Mouse (Mus musculus) limb, embryonic 14.5 days (tissue): ENCODE results near the gene Asb15. TPM values are rescaled to one million over a fixed set of nuclear protein-coding genes. Genes with fewer than 3 reads are reported as not detected.

ENCODE experiments used
- ATAC-seq: fragments of 200-750 bp; cut with Nextera tagmentation; 2 replicates; pipeline ENCODE4 v1.8.0; 2017; ENCODE audit warnings: low read depth, moderate number of reproducible peaks, moderate TSS enrichment; ENCODE audit not compliant: low FRiP score
- DNase-seq: peaks from one replicate; pipeline ENCODE4 v3.0.0-alpha.2; 2015; ENCODE audit warnings: low spot score
- H3K27ac ChIP-seq: fragments of 300-500 bp; sonication (generic); replicated peaks from 2 replicates; pipeline ENCODE4 v1.5.1; 2014; ENCODE audit warnings: low read depth, mild to moderate bottlenecking, low read length, moderate library complexity, mixed read lengths
- H3K27me3 ChIP-seq: fragments of 300-500 bp; sonication (generic); 2 replicates; pipeline ENCODE4 v1.6.1; 2014; ENCODE audit warnings: low read length, mixed read lengths; ENCODE audit not compliant: control insufficient read depth, insufficient read depth
- H3K36me3 ChIP-seq: fragments of 300-500 bp; sonication (generic); 2 replicates; pipeline ENCODE4 v1.6.1; 2014; ENCODE audit warnings: mild to moderate bottlenecking, low read length, moderate library complexity, mixed read lengths; ENCODE audit not compliant: control insufficient read depth, insufficient read depth
- H3K4me1 ChIP-seq: fragments of 300-500 bp; sonication (generic); 2 replicates; pipeline ENCODE4 v1.6.1; 2014; ENCODE audit warnings: antibody characterized with exemption, low read length, mixed read lengths; ENCODE audit not compliant: control insufficient read depth, insufficient read depth
- H3K4me2 ChIP-seq: fragments of 300-500 bp; sonication (generic); replicated peaks from 2 replicates; pipeline ENCODE4 v1.6.1; 2014; ENCODE audit warnings: low read depth, mild to moderate bottlenecking, low read length, moderate library complexity; ENCODE audit not compliant: severe bottlenecking
- H3K4me3 ChIP-seq: fragments of 300-500 bp; sonication (generic); replicated peaks from 2 replicates; pipeline ENCODE4 v1.5.1; 2014; ENCODE audit warnings: low read length
- H3K9ac ChIP-seq: fragments of 300-500 bp; sonication (generic); 2 replicates; pipeline ENCODE4 v1.6.1; 2014; ENCODE audit warnings: mild to moderate bottlenecking, low read depth, low read length, moderate library complexity; ENCODE audit not compliant: severe bottlenecking
- H3K9me3 ChIP-seq: fragments of 300-500 bp; sonication (generic); 2 replicates; pipeline ENCODE4 v1.6.1; 2016; ENCODE audit warnings: low read length; ENCODE audit not compliant: control insufficient read depth
- POLR2A ChIP-seq: fragments of 200-500 bp; IDR thresholded peaks from 2 replicates; pipeline ENCODE4 v1.8.0; 2012; ENCODE audit warnings: inconsistent platforms, mild to moderate bottlenecking, moderate library complexity, borderline replicate concordance; ENCODE audit not compliant: insufficient read depth, insufficient read length; ENCODE audit errors: extremely low read depth
- WGBS: fragments of 180-500 bp; shearing (Covaris S2); extraction: QIAGEN DNeasy Blood & Tissue Kit; methylation state at CpG from one replicate; pipeline ENCODE4 v1.1.7; 2014; 5-methylcytosine and 5-hydroxymethylcytosine counted together
- polyA plus RNA-seq, 2 experiments: library from polyadenylated mRNA; depleted of rRNA in 1 of 2; stranded (reverse) in 1 of 2; unstranded in 1 of 2; fragments of >200 nt; fragmentation: Nextera tagmentation in 1 of 2; extraction: Ambion mirVana in 1 of 2; gene quantifications; 2 replicates each; pipeline versions ENCODE4 v1.2.1 to v1.2.3; 2012 to 2014

Gene Asb15
- polyA plus RNA-seq, 2 experiments: 0.04 TPM; not detected in 1

- Histone ChIP-seq H3K27me3 (no peaks in the 10 kb centered on the region), H3K4me3 (no peak overlapping the region), H3K36me3 (peaks cover 23% of the 10 kb centered on the region), H3K4me2 (no peak overlapping the region), H3K9ac (no peak overlapping the region), H3K9me3 (no peaks in the 10 kb centered on the region), H3K4me1 (no peaks in the 10 kb centered on the region; the same call in 1 of the 2 replicates), H3K27ac (no peak overlapping the region)
- no peak for ATAC-seq
- 39% methylated on average over 2 of the region's 2 CpGs for WGBS
- DNase-seq: peak; percentile 16
- no peak for TF ChIP-seq POLR2A
Measured at GRCm38 (mm10) chr6:24516197-24516596, 11.7 kb upstream of the Asb15 start.

GRCm38 (mm10) chr6:24525705-24526104, 2.2 kb upstream of the Asb15 start:
- Histone ChIP-seq H3K27me3 (no peaks in the 10 kb centered on the region), H3K36me3 (peaks cover 23% of the 10 kb centered on the region), H3K9ac (no peak overlapping the region), H3K27ac (no peak overlapping the region), H3K4me3 (no peak overlapping the region), H3K4me2 (no peak overlapping the region), H3K9me3 (no peaks in the 10 kb centered on the region), H3K4me1 (peaks cover 7% of the 10 kb centered on the region)
- 91% methylated on average over 3 of the region's 3 CpGs for WGBS
- TF ChIP-seq POLR2A: no peak
- DNase-seq (no peak), ATAC-seq (no peak)

DNA sequence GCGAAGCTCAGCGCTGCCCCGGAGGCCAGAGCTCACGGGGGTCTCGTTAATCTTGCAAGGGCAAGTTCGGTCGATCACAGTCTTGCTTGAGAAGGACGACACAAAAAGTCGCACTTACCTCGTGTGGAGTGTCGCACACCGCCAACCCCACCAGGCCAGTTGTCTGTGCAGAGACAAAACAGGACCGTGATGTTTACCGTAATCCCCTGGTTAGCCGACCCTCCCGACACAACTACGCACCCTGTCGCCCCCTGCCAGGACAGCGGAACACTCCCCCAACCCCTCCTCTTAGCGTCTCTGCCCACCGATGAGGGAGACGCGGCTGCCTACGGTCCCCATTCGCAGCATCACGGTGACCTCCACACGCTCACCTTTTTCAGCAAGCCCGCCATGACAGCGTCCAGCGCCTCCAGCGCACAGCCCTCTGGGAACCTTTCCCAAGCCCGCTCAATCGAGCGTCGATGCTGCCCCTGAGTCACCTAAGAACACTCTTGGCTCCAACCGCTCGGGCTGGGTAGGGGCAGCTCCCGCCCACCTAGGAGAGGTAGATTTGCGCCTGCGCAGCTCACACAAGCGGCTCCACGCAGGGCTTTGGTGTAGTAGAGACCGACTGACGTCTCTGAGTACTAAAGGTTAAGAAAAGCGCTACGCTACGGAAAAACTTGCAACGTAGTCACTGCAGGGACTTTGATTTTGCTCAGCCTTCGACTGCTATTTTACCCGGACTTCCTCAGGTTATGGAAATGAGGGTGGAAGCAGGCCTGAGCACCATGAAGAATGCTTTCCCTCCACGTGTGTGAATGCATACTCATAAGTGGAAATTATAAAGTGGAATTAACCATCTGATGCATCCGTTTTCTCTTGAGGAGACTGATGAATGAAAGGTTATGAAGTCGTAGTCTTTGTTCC, 535 bp upstream of the Asb15 start, which contains the start of gene Ndufa5:
Gene Ndufa5, minus strand, starts transcription at position 859 of the 909 bp plus-strand sequence.
- H3K4me1 ChIP-seq: peaks cover 7% of the 10 kb centered on the region
- peak; percentile 73; the same call in 1 of the 2 replicates for TF ChIP-seq POLR2A
- H3K9ac ChIP-seq: peak within 1 kb of the TSS; percentile 73
- ATAC-seq (peak; percentile 98), DNase-seq (peak; percentile 99)
- H3K27ac ChIP-seq: 0 out of 2 replicates have a peak within 1 kb of the TSS, but pooled peaks have one; percentile 61
- under 1% methylated on average over 52 of the region's 53 CpGs for WGBS
- peak within 1 kb of the TSS; percentile 81 for H3K4me3 ChIP-seq
- H3K4me2 ChIP-seq: peak within 1 kb of the TSS; percentile 67
- no peaks in the 10 kb centered on the region for H3K27me3 ChIP-seq
- no peaks in the 10 kb centered on the region for H3K9me3 ChIP-seq
- peaks cover 7% of the 10 kb centered on the region for H3K36me3 ChIP-seq

- Histone ChIP-seq H3K36me3 (no peaks in the 10 kb centered on the region), H3K4me1 (peaks cover 7% of the 10 kb centered on the region), H3K27ac (no peak overlapping the region), H3K9me3 (no peaks in the 10 kb centered on the region), H3K4me3 (peak overlapping the region; percentile 6; the same call in 1 of the 2 replicates), H3K9ac (no peak overlapping the region), H3K27me3 (no peaks in the 10 kb centered on the region), H3K4me2 (peak overlapping the region; percentile 34)
- ATAC-seq: no peak
- TF ChIP-seq POLR2A: no peak
- peak; percentile 59 for DNase-seq
- 26% methylated on average over 4 of the region's 4 CpGs for WGBS
Measured at GRCm38 (mm10) chr6:24530166-24530565, 2.2 kb downstream of the Asb15 start.

GRCm38 (mm10) chr6:24530711-24531420, 2.9 kb downstream of the Asb15 start:
- no peak for TF ChIP-seq POLR2A
- Histone ChIP-seq H3K27ac (no peak overlapping the region), H3K9me3 (no peaks in the 10 kb centered on the region), H3K4me2 (peak overlapping the region; percentile 34), H3K36me3 (no peaks in the 10 kb centered on the region), H3K4me3 (peak overlapping the region; percentile 6; the same call in 1 of the 2 replicates), H3K4me1 (peaks cover 7% of the 10 kb centered on the region), H3K9ac (no peak overlapping the region), H3K27me3 (no peaks in the 10 kb centered on the region)
- 45% methylated on average over 11 of the region's 11 CpGs for WGBS
- ATAC-seq (no peak), DNase-seq (no peak)
